Mouse (Mus musculus): ENCODE data around the gene Abhd12b. TPM values are rescaled to one million over a fixed set of nuclear protein-coding genes. Genes with fewer than 3 reads are reported as not detected.

Abhd12b gene
- not detected in 2 replicates for polyA plus RNA-seq (2012; rRNA removed)

DNA sequence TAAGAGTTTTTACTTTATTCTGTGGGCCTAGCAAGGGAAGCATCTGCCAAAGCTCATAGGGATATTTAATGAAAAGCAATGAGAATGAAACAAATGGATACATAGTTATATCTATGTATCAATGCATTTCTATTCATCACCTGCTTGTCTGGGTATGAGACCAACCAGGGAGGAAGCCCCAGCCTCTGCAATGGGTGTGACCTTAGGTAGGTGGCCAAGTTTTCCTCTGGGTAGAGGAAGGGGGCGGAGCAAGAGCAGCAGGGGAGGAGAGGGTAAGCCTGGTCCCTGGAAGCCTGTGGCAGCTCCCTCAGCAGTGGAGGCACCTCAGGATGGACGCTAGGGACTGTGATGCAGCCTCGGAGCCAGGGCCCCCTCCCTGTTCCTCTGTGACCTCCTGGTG lies at the start of gene Abhd12b:
TSS of gene Abhd12b (plus strand) at position 301 of the 400 bp plus-strand sequence.

DNA sequence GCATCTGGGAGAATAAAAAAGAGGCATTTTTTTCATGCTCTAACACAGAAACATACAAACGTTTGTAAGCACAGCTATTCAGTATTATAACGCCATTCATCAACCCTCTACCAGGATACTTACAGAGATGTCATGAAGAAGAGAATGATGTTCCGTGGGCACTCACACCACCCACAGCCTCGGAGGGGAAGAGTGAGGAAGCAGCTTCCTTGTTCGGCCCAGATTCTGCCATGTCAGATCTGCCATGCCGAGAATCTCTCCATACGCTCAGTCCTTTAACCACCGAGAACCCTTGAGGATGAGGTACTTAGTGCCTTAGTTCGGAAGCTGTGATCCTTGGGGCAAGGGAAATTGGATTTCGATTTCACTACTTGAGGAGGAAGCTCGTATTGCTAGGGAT lies 40.6 kb upstream of the Abhd12b start, which contains the start of gene Nin:
TSS of gene Nin (minus strand) at position 367 of the 400 bp plus-strand sequence.

DNA sequence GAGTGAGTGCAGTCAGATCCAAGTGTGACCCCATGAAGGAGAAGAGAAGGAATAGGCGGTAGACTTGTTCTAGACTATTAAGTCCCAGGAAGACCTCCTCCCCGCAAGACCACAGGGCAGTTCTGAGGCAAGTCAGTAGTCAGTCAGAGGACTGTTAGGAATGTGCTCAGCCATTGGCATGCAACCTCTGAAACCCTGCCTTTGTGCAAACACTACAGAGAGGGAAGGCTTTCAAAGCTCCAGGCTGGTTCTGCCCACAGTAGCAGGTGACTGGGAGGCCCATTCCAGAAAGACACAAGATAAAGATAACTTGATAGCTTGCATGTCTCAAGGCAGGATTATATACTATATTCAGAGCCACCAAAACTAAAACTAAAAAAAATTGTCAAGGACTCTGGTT lies 77.4 kb downstream of the Abhd12b start, which contains the start of gene Pygl:
TSS of gene Pygl (minus strand) at position 195 of the 400 bp plus-strand sequence.

Other genes with a start within 250 kb of the Abhd12b start
- gene Sav1, start 167.1 kb upstream of the Abhd12b start, polyA plus RNA-seq (2012; rRNA removed): 15.8 and 17.2 TPM in 2 replicates
- 3.7 and 5.1 TPM in 2 replicates for gene Nin, start 40.4 kb upstream of the Abhd12b start, polyA plus RNA-seq (2012; rRNA removed)
- gene Pygl, start 77.3 kb downstream of the Abhd12b start, polyA plus RNA-seq (2012; rRNA removed): 176 and 188 TPM in 2 replicates
- 0.02 and 0.03 TPM in 2 replicates for gene Trim9, start 193.5 kb downstream of the Abhd12b start, polyA plus RNA-seq (2012; rRNA removed)

All from liver, embryonic 18 days (tissue).